Mouse (Mus musculus) v-Abl transformed pro-B cells (cell line): ENCODE data around the gene Cct3.
"Not testable (repeated sequence)": the region's sequence is repeated elsewhere in the genome, so short reads cannot be mapped to it uniquely, and the experiment has no call there.

Experiments
- in situ Hi-C, 2 experiments: fragments of 400-800 bp; cut with MboI; formaldehyde crosslinking; loops; one replicate each; pipeline ENCODE4 v1.15.1; 2025; ENCODE audit not compliant: unreplicated experiment in 2 of 2

Cct3 gene

GRCm38 (mm10) chr3:88354396-88355165 lies 57.7 kb downstream of the Cct3 start:
- in situ Hi-C loops: loop anchor here (5.0 to 10.0 kb wide), 2 partner anchors 48 to 50 kb away; no protein-coding TSS in a partner anchor

DNA sequence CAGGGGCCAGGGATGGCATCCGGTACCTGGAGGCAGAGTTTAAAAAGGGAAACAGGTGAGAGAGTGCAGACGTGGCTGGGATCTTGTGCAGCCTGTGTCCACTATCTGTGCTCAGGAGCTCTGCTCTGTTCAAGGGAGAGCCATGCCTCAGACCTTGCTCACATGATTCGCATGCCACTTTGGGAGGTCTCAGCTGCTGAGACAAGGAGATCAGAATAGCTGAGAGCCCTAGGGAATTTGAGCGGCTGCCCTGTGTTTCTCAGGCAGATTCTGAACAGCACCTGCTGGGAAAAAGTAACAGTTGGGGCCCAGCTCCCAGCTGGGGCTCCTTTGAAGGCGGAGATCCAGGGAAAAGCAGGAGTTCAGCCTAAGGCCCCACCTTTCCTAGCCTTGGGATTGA lies 62.7 kb downstream of the Cct3 start:
- in situ Hi-C loops: loop anchor here (5.0 to 10.0 kb wide), 2 partner anchors 43 to 45 kb away; no protein-coding TSS in a partner anchor

DNA sequence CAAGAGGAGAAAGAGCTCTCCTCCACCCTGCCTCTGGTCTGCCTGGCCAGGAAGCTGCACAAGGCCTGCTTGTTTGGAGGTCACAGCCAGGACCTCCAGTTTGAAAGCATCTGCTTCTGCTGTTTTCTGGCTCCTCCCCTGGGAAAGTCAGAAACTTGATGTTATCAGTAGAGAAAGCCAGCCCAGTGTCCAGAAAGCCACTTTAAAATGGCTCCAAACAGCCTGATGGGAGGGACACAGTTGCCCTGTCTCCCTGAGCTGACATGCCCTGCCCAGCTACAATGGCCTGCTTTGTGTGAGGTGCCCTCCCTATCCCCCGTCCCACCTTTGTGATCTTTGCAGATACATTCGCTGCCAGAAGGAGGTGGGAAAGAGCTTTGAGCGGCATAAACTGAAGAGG lies 63.1 kb downstream of the Cct3 start:
- in situ Hi-C loops: loop anchor here (5.0 to 10.0 kb wide), 2 partner anchors 42 to 45 kb away; no protein-coding TSS in a partner anchor

DNA sequence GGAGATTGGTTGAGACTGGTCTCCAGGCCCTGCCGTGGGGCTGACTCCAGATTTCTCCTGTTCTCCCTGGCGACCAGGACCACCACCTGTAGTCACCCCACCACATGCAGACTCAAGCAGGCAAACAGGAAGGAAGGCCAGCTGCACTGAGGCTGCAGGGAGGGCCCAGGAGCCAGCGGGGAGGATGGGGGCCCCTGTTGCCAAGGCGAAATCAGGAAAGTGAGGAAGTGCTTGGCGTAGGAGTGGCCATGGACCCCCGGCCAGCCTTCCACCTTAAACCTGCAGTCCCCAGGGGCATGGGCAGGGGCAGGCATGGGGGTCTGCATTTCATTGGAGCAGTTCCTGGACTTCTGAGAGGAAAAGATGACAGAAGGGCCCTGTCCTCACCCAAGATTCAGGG lies 64.2 kb downstream of the Cct3 start:
- in situ Hi-C loops: no loop called here

- in situ Hi-C loops: no loop called here
Observed at GRCm38 (mm10) chr3:88361612-88362313, 64.8 kb downstream of the Cct3 start.

- in situ Hi-C loops: no loop called here
Observed at GRCm38 (mm10) chr3:88363700-88364099, 66.8 kb downstream of the Cct3 start.

- in situ Hi-C loops: no loop called here
Observed at GRCm38 (mm10) chr3:88364337-88364736, 67.4 kb downstream of the Cct3 start, which contains the start of gene Paqr6. Gene Paqr6, plus strand, starts transcription at chr3:88364584.

- in situ Hi-C loops: no loop called here
Observed at GRCm38 (mm10) chr3:88365705-88366361, 68.9 kb downstream of the Cct3 start.

DNA sequence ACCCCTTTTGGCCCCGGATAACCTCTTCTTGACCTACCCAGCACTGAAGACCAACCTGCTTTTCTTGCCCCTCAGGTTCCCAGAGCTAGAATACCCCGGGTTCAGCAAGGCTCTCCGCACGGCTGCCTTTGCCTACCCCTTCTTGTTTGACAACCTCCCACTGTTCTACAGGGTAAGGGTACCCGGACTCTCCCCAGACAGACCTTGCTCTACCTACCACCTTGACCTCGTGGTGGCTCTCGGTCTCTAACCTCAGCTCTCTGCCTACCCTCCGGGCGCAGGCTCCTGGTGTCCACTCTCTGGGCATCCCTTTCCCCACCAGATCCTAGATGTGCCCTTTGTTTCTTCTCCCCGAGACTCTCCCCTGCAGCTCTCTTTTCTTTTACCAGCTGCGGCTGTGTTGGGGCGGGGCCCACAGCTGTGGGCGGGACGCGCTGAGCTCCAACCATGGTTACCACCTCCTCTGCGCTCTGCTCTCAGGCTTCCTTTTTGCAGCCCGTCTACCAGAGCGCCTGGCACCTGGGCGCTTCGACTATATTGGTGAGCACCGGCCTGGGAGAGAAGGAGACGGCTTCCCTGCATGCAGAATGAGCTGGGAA lies 70.0 kb downstream of the Cct3 start:
- in situ Hi-C loops: not testable (repeated sequence)

- in situ Hi-C loops: not testable (repeated sequence)
Observed at GRCm38 (mm10) chr3:88367517-88367916, 70.6 kb downstream of the Cct3 start.

GRCm38 (mm10) chr3:88368511-88368910 lies 71.6 kb downstream of the Cct3 start:
- in situ Hi-C loops: not testable (repeated sequence)
